Mouse (Mus musculus) kidney, embryonic 16.5 days (tissue): Measurements from ENCODE around the gene Furin. TPM values are rescaled to one million over a fixed set of nuclear protein-coding genes. Genes with fewer than 3 reads are reported as not detected.

Experiments
- ATAC-seq: fragments of 200-750 bp; cut with Nextera tagmentation; 2 replicates; pipeline ENCODE4 v1.8.0; 2017; ENCODE audit warnings: moderate TSS enrichment; ENCODE audit not compliant: low FRiP score, low TSS enrichment
- H3K27ac ChIP-seq: fragments of 300-500 bp; sonication (generic); 2 replicates; pipeline ENCODE4 v1.5.1; 2014; ENCODE audit warnings: low read length
- H3K27me3 ChIP-seq: fragments of 300-500 bp; sonication (generic); 2 replicates; pipeline ENCODE4 v1.6.1; 2014; ENCODE audit warnings: low read length, control low read depth, mixed read lengths; ENCODE audit not compliant: insufficient read depth
- H3K36me3 ChIP-seq: fragments of 300-500 bp; sonication (generic); 2 replicates; pipeline ENCODE4 v1.6.1; 2014; ENCODE audit warnings: low read length, control low read depth, mixed read lengths; ENCODE audit not compliant: insufficient read depth
- H3K4me1 ChIP-seq: fragments of 300-500 bp; sonication (generic); 2 replicates; pipeline ENCODE4 v1.6.1; 2014; ENCODE audit warnings: low read length, control low read depth, mixed read lengths; ENCODE audit not compliant: insufficient read depth
- H3K4me2 ChIP-seq: fragments of 300-500 bp; sonication (generic); replicated peaks from 2 replicates; pipeline ENCODE4 v1.6.1; 2014; ENCODE audit warnings: low read depth, low read length
- H3K4me3 ChIP-seq: fragments of 300-500 bp; sonication (generic); 2 replicates; pipeline ENCODE4 v1.5.1; 2014; ENCODE audit warnings: mild to moderate bottlenecking, low read length
- H3K9ac ChIP-seq: fragments of 300-500 bp; sonication (generic); replicated peaks from 2 replicates; pipeline ENCODE4 v1.6.1; 2014; ENCODE audit warnings: low read length
- H3K9me3 ChIP-seq: fragments of 300-500 bp; sonication (generic); 2 replicates; pipeline ENCODE4 v1.6.1; 2016; ENCODE audit warnings: low read length, control low read depth
- WGBS: fragments of 180-500 bp; shearing (Covaris S2); extraction: QIAGEN DNeasy Blood & Tissue Kit; methylation state at CpG from one replicate; pipeline ENCODE4 v1.1.7; 2014; 5-methylcytosine and 5-hydroxymethylcytosine counted together
- polyA plus RNA-seq: library from polyadenylated mRNA; unstranded; fragments of >200 nt; fragmentation: Nextera tagmentation; extraction: Ambion mirVana; gene quantifications from 2 replicates; pipeline ENCODE4 v1.2.1, GENCODE M21; 2015

Furin gene
- polyA plus RNA-seq, 1 experiment from 2014 or later, result 13.4 TPM

DNA sequence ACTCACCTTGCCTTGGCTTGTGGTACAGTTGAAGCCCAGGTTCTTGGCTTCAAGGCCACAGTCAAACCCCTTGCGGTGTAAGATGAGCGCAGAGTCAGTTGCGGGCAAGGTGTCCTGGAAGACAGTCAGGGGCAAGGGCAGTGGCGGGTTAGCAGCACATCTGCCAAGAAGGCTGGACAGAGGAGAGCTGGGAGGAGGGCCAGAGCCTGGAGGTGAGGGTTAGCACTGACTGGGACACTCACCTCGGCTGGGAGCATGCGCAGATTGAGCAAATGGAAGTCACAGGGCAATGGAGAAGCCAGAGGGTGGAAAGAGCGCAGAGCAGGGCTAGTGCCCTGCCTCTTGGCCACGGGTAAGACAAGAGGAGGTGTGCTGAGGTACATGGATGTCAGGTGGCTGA is 52.3 kb downstream of the Furin start:
- 91% methylated on average over 8 of the region's 8 CpGs for WGBS
- Histone ChIP-seq H3K4me1 (0 out of 2 replicates have a peak, but pooled peaks cover 4% of the 10 kb centered on the region), H3K4me3 (no peak overlapping the region), H3K27ac (no peak overlapping the region), H3K4me2 (no peak overlapping the region), H3K9ac (no peak overlapping the region), H3K27me3 (no peaks in the 10 kb centered on the region), H3K36me3 (peaks cover 28% of the 10 kb centered on the region), H3K9me3 (no peaks in the 10 kb centered on the region)
- ATAC-seq, result no peak

DNA sequence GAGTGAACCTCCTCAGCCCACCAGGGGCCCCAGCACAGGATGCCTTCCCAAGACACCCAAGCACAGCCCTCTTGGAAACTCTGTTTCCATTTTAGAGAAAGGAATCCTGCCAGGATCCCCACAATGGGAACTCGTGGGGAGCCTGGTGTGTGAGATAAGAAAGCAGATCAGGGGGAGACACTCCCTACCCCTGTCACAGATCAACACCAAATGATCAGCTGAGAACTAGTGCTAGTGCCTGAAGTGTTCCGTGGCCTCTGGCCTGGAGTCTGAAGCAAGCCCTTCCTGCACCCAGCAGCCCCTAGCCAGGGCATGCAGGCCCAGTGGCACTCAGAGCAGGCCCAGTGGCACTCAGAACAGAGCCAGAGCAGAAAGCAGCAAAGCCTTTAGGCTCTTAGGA is 54.4 kb downstream of the Furin start:
- Histone ChIP-seq H3K4me2 (no peak overlapping the region), H3K9ac (no peak overlapping the region), H3K4me1 (peaks cover 12% of the 10 kb centered on the region; the same call in 1 of the 2 replicates), H3K27me3 (no peaks in the 10 kb centered on the region), H3K27ac (no peak overlapping the region), H3K4me3 (no peak overlapping the region), H3K36me3 (peaks cover 28% of the 10 kb centered on the region), H3K9me3 (no peaks in the 10 kb centered on the region)
- no peak for ATAC-seq
- WGBS, result 78% methylated on average over 2 of the region's 2 CpGs

DNA sequence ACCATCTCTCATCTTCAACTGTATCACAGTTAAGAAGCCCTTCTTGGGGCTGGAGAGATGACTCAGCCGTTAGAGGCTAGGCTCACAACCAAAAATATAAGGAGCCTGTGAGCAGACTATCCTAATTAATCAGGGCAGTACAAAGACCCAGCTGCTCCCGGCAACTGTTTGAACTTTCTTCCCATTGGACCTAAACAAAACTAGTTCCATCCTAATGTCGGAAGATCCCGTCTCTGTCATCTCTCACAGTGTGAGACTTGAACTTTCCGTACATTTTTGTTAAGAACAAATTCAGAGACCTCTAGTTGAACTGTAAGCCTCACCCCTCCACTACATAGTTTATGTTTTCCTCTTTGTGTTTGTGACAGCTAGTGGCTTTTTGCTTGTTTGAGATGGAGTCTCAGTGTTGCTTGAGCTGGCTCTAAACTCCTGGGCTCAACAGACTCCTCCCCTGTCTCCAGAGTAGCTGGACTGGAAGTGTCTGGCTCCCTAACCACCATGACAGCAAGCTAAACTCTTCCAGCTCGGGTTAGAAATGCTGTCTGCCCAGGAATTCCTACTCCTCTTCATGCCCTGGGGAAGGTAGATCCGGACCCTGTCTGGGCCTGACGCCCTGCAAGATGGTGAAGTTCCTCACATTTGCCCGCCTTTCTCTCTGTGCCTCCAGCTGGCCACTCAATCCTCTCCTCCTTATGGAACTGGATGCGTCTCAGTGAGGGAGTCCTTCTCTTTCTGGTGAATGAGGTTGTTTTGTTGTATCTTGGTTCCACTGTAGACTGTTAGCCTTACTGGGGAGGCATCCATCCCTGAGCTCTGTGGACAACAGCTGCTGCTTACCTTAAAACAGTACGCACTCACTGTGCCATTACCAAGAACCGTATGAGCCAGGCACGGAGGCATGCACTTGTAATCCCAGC is 57.3 kb downstream of the Furin start:
- ATAC-seq, result peak; percentile 49
- H3K9me3 ChIP-seq, result no peaks in the 10 kb centered on the region
- no peak overlapping the region; the same call in 1 of the 2 replicates for H3K9ac ChIP-seq
- 56% methylated on average over 13 of the region's 13 CpGs for WGBS
- H3K4me3 ChIP-seq, result no peak overlapping the region
- H3K4me1 ChIP-seq, result peaks cover 18% of the 10 kb centered on the region
- peak overlapping the region; percentile 79 for H3K27ac ChIP-seq
- no peak overlapping the region for H3K4me2 ChIP-seq
- H3K36me3 ChIP-seq, result peaks cover 20% of the 10 kb centered on the region; the same call in 1 of the 2 replicates
- no peaks in the 10 kb centered on the region for H3K27me3 ChIP-seq

DNA sequence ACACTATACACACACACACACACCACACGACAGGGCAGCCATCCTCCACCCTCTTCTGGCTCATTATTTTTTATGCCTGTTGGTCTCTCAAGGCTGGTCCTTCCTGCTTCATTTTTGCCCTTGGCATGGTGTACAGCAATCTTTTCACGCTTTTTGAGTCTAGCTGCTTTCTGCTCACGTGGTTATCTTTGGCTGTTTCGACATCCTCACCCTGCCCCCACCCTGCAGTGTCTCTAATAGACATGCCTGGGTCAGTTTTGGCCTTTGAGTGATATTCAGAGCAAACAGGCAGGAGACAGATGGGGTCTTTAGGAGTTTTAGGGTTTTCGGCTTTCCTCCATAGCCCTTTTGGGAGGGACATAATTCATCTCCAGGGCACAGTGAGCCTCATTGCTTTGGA is 58.4 kb downstream of the Furin start:
- H3K4me3 ChIP-seq, result no peak overlapping the region
- H3K36me3 ChIP-seq, result peaks cover 16% of the 10 kb centered on the region; the same call in 1 of the 2 replicates
- 70% methylated on average over 5 of the region's 5 CpGs for WGBS
- H3K4me1 ChIP-seq, result peaks cover 22% of the 10 kb centered on the region
- H3K4me2 ChIP-seq, result no peak overlapping the region
- ATAC-seq, result no peak
- H3K27me3 ChIP-seq, result no peaks in the 10 kb centered on the region
- H3K27ac ChIP-seq, result peak overlapping the region; percentile 72; the same call in 1 of the 2 replicates
- no peak overlapping the region for H3K9ac ChIP-seq
- H3K9me3 ChIP-seq, result no peaks in the 10 kb centered on the region

GRCm38 (mm10) chr7:80346173-80346572 is 59.1 kb downstream of the Furin start:
- H3K36me3 ChIP-seq, result peaks cover 13% of the 10 kb centered on the region; the same call in 1 of the 2 replicates
- WGBS, result 85% methylated on average over 9 of the region's 9 CpGs
- peaks cover 23% of the 10 kb centered on the region for H3K4me1 ChIP-seq
- no peaks in the 10 kb centered on the region for H3K27me3 ChIP-seq
- no peak overlapping the region for H3K4me2 ChIP-seq
- no peak overlapping the region for H3K9ac ChIP-seq
- ATAC-seq, result no peak
- no peak overlapping the region for H3K4me3 ChIP-seq
- H3K27ac ChIP-seq, result no peak overlapping the region
- H3K9me3 ChIP-seq, result no peaks in the 10 kb centered on the region

GRCm38 (mm10) chr7:80343270-80344018 is 61.8 kb downstream of the Furin start:
- peak overlapping the region; percentile 66 for H3K4me3 ChIP-seq
- H3K9me3 ChIP-seq, result no peaks in the 10 kb centered on the region
- peaks cover 41% of the 10 kb centered on the region for H3K4me1 ChIP-seq
- 27% methylated on average over 19 of the region's 19 CpGs for WGBS
- H3K36me3 ChIP-seq, result peaks cover 3% of the 10 kb centered on the region; the same call in 1 of the 2 replicates
- no peaks in the 10 kb centered on the region for H3K27me3 ChIP-seq
- H3K4me2 ChIP-seq, result peak overlapping the region; percentile 73
- peak overlapping the region; percentile 67; the same call in 1 of the 2 replicates for H3K27ac ChIP-seq
- ATAC-seq, result no peak
- peak overlapping the region; percentile 91 for H3K9ac ChIP-seq

DNA sequence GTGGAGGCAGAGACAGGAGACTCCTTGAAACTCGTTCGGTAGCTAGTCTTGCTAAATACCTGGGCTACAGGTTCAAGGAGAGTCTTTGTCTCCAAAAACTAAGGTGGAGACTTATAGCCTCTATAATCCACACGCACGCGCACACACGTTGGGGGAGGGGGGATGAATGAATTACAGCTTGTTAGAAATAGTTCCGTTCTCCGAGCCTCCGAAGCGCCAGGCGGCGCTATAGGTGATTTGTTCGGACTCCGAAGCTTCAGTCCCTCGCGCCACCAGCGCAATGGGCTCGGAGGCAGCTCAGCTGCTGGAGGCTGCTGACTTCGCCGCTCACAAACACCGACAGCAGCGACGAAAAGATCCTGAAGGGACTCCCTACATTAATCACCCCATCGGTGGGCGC is 62.4 kb downstream of the Furin start, which contains the start of gene Hddc3:
Gene Hddc3 (plus strand): TSS at position 247 of the 400 bp plus-strand sequence.
- ATAC-seq, result peak; percentile 7; the same call in 1 of the 2 replicates
- Histone ChIP-seq H3K4me3 (peak within 1 kb of the TSS; percentile 66), H3K4me1 (peaks cover 39% of the 10 kb centered on the region), H3K4me2 (peak within 1 kb of the TSS; percentile 73), H3K36me3 (peaks cover 3% of the 10 kb centered on the region; the same call in 1 of the 2 replicates), H3K27ac (peak within 1 kb of the TSS; percentile 67; the same call in 1 of the 2 replicates), H3K9ac (peak within 1 kb of the TSS; percentile 91), H3K9me3 (no peaks in the 10 kb centered on the region), H3K27me3 (no peaks in the 10 kb centered on the region)
- WGBS, result under 1% methylated on average over 25 of the region's 25 CpGs

GRCm38 (mm10) chr7:80341793-80342192 is 63.4 kb downstream of the Furin start:
- Histone ChIP-seq H3K4me3 (no peak overlapping the region), H3K9ac (no peak overlapping the region), H3K27me3 (no peaks in the 10 kb centered on the region), H3K27ac (no peak overlapping the region), H3K9me3 (no peaks in the 10 kb centered on the region), H3K36me3 (peaks cover 4% of the 10 kb centered on the region), H3K4me1 (peaks cover 35% of the 10 kb centered on the region), H3K4me2 (no peak overlapping the region)
- no peak for ATAC-seq
- 84% methylated on average over 7 of the region's 7 CpGs for WGBS

DNA sequence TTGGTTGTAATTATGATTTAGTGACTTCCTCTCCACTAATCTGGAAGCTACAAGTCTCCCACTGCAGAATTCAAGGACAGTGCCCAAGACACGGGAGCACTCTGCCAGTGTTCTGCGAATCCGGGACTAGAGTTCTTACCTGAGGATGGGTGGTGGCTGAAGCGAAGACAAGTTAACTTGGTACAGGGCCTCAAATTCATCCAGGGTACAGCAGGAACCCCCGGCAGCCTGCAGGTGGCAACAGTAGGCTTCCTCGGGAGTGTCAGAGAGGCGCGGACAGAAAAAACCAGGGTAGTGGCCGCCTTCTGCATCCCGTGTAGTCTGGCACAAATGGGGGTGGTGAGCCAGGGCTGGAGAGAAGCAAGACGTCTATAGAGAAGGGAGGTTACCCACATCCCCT is 64.4 kb downstream of the Furin start, which contains the start of gene Unc45a:
Gene Unc45a (minus strand): TSS at position 213 of the 400 bp plus-strand sequence.
- WGBS, result under 1% methylated on average over 11 of the region's 11 CpGs
- peak; percentile 68 for ATAC-seq

More for the DNA sequence above, 64.4 kb downstream of the Furin start, which contains the start of gene Unc45a:
- no peaks in the 10 kb centered on the region for H3K27me3 ChIP-seq
- peak within 1 kb of the TSS; percentile 80 for H3K4me3 ChIP-seq
- peak within 1 kb of the TSS; percentile 90 for H3K27ac ChIP-seq
- H3K4me1 ChIP-seq, result peaks cover 32% of the 10 kb centered on the region
- H3K4me2 ChIP-seq, result peak within 1 kb of the TSS; percentile 85
- peak within 1 kb of the TSS; percentile 82 for H3K9ac ChIP-seq
- H3K36me3 ChIP-seq, result peaks cover 14% of the 10 kb centered on the region
- H3K9me3 ChIP-seq, result no peaks in the 10 kb centered on the region
